Mouse (Mus musculus) cerebellum, adult 9-11 months (tissue): Measurements from ENCODE around the gene Fam155a.
A peak's percentile ranks its signal among the peaks of the same experiment; 100 is the strongest.
"Not testable (repeated sequence)": the region's sequence is repeated elsewhere in the genome, so short reads cannot be mapped to it uniquely, and the experiment has no call there.

ENCODE experiments used
- DNase-seq: peaks from one replicate; pipeline ENCODE4 v3.0.0; 2022

Gene Fam155a

DNA sequence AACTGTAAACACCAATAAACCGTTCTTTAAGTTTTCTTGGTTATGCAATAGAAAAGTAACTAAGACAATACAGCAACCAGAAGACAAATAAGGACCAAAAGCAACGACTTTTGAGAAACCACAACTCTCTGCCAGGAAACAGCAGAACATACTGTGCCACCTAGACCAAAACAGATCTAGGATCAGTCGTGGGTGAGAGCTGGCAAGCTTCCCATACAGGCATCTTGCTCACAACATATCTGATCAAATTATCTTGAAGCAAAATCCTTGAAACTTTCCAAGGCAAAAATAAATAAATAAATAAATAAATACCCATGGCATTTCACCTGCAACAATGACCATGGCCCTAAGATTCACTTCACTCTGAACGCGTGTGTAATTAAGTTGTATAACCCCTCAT is 376.3 kb downstream of the Fam155a start:
- no peak for DNase-seq

DNA sequence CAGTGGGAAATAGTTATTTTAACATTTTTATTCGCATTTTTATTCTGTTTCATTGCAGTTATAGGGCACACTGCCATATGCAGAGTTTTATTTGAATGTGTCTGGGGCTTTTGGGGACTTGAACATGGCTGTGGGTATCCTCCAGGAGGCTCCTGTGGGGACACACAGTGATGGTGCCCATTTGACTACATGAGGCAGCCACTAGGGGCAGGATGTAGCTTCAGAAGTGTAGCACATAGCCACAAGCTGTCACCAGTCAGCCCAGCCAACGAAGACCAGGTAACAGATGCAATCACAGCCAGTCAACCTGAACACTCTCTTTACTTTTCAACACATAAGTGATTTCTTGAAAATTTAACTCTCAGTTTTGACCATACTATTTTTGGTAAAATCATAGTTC is 377.7 kb downstream of the Fam155a start:
- DNase-seq: peak; percentile 61

DNA sequence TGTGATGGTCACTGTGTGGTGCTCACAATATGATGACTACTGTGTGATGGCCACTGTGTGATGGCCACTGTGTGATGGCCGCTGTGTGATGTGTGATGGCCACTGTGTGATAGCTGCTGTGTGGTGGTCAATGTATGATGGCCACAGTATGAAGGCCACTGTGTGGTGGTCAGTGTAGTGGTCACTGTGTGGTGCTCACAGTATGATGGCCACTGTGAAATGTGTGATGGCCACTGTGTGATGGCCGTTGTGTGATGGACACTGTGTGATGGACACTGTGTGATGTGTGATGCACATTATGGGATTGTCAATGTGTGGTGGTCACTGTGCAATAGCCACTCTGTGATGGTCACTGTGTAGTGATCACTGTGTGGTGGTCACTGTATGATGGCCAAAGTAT is 380.7 kb downstream of the Fam155a start:
- DNase-seq: not testable (repeated sequence)

DNA sequence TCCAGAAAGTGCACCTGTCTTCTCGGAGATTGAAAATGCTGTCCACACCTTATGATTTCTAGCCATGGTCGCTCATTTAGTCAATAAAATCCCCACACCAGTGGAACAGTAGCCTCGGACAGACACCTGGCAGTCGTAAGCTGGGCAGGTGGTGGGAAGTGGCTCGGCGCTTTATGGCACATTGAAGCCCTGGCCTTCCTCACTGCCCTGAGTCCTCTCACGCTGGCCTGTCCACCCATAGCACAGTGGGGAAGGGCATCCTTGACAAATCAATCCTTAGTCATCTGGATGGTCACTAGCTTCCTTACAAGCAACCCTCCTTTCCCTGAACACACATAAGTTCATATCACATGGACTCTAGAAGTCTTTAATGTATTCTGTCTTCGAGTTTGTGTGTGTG is 401.8 kb downstream of the Fam155a start:
- DNase-seq: peak; percentile 34

DNA sequence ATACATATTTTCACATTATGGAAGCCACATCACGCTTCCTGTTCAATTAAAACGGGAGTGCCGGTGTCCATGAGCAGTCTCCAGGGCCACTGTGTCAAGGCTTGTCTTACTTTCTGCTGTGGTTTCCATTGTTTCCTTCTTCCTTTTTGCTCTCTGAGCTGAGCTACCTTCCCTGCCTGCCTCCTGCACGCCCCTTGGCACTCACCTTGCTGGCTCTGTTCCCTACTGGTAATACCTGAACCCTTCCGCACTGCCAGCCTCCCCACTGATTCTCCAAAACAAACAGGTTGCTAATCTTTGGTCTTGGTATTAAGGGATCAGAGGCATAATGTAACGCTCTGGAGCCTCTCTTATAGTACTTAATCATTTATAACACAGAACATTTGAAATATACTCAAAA is 403.2 kb downstream of the Fam155a start:
- peak; percentile 67 for DNase-seq

DNA sequence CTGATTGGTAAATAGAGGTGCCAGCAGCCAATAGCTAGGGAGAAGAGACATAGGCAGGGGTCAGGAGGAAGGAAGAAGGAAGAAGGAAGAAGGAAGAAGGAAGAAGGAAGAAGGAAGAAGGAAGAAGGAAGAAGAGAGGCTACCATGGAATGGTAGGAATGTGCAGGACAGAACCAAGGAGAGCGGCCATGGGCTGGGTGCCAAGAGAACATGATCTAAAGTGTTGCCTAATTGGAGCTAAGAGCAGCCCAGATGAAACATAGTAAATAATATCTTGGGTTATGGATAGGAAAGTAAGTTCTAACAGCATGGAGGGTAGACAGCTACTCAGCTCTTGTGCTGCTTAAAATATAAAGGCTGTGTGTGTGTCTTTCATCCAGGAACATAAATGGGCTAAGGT is 405.6 kb downstream of the Fam155a start:
- DNase-seq: no peak

DNA sequence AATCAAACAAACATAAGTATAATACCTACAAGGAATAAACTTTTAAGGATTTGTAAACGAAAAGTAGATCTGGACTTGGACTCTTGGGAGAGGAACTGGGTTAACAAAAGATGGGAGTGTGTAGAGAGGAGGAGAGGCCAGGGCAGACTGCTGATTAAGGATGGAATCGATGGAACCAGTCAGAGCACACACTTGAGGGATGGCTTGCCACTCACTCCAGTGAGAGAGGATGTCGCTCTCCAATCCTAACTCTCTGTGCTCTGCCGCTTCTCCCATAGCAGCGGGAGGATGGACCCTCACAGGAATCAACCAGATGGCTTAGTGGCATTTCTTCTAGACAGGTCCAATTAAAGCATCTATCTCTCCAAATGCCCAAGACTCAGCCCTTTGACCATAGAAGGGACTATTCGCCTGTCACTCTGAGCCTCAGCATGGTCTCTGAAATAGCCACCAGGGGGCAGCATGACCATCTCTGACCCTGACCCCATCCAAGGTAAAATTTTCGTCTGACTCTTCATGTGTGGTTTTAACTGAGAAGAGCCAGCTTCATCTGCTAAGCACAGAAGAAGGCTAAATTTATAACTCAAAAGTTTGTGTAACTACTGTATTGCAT is 422.3 kb downstream of the Fam155a start:
- DNase-seq: peak; percentile 66

DNA sequence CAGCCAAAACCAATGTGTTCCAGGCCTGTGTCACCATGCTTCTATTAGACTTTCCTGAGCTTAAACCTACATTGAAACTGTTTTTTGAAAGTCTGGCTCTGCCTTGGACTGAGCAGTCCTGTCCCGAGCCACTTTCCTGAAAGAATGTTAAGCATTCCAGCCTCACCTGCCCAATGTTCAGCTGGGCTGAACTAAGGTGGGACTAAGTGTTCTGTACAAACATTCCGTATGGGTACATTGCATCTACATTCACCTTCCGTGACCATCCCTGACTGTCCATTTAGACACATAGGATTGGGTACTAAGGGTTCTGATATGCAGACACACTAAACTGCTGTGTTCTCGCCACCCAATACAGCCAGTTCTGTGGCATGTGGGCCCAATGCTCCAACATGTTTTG is 423.8 kb downstream of the Fam155a start:
- DNase-seq: no peak

DNA sequence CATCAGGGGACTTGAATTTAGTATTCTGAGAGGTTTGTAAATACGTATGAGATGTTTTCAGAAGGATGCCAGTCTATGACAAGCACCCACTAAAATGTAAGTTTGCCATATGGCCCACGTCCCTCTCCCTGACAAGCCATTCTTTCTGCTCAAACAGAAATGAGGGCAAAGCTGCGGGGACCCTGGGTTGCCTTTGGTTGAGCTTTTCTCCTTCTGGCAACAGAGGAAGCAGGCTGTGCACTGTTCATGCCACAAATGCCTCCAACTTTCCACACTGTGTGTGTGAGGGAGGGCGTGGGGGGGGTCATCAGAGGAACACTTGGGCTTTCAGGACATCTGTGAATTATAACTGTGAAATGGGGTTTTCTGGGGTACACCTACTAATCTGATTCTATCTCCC is 426.8 kb downstream of the Fam155a start:
- peak; percentile 28 for DNase-seq

DNA sequence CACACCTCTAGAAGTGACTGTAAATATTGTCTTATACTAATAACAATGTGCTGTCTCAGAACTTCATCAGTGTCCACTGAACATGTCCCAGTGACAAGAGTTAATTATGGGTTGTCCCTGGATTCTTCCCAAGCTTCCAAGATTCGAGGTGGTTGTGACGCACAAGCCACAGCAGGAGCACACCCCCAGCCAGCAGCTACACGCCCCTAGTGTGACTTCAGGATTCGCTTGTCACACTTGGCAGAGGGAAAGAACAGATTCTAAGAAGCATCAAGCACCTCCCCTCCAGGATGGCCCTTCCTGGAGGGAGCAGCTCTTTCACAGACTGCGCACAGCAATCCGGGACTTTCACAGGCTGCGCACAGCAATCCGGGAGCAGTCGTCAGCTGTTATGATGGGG is 428.0 kb downstream of the Fam155a start:
- no peak for DNase-seq

DNA sequence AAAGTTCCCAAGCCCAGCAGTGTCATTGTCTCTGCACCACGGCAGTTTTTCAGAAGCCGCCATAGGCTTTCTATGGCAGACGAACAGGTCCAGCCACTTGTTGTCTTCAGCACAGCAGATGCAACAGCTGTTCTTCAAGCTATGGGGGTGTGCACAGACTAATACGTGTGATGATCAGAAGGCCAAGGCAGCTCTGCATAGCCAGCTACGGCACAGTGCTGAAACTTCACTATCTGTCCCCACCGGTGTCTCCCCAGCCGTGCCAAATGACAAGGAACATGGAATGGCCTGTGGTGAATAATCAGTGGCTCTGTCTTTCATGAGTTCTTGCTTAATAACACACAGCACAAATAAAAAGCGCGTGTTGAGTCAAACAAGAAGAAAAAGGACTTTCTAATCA is 428.4 kb downstream of the Fam155a start:
- DNase-seq: no peak

DNA sequence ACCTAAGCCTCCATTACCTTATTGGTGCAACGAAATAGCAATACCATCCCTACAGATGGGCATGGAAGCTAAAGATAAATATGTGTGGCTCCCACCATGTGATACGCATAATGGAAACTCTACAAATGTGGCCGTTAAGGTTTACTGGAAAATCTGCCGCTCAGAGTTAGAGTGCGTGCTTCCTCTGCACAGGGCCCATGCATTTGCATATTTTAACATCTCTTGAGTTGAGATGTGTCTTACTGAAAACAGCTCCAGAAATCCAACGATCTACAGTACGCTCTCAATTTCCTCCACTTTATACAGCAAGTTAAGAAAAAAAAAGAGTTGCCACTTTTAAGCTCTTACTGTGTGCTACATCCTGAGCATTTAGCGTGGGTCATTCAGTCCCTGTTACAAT is 433.1 kb downstream of the Fam155a start:
- DNase-seq: no peak

DNA sequence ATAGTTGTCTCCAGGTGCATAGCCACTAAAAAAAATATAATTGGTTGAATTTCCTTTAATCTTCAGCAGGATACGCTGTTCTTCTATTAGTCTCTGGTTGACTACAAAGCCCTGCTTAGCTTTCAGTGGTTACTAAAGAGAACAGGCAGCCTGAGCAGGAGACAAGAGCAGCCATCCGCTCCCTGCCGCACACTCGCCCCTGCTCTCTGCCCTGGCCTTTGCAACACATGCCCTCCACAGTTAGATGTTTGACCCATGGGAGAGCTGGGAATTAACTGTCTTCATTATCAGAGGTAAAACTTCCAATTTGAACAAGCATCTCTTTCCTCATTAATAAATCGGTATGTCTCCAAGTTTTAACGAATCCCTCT is 435.0 kb downstream of the Fam155a start:
- no peak for DNase-seq

DNA sequence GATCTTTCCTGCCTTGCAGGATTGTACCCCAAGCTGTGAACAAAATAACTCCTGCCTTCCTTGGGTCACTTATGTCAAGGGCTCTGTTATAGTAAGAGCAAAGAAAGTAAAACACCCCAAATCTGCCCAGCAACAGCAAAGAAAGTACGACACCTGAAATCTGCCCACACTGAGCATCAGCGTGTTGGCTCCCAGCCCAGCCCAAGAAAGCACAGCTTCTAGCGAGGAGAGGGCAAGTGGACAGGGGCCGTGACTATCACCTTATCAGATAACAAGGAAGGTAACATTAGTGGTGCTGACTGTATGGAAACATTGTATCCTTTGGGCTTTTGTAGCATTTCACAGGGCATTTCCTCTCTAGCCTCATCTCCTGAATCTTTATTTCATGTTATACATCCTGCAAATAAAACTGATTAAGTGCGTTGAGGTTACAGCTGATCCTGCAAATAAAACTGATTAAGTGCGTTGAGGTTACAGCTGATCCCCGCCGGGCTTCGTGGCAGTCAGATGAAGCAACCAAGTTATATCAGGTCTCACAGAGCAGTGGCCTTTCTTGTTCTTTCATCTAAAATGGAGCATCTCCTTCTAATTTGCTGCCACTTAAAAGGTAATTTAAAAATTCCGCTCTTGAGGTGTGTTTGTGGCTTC is 435.6 kb downstream of the Fam155a start:
- no peak for DNase-seq

DNA sequence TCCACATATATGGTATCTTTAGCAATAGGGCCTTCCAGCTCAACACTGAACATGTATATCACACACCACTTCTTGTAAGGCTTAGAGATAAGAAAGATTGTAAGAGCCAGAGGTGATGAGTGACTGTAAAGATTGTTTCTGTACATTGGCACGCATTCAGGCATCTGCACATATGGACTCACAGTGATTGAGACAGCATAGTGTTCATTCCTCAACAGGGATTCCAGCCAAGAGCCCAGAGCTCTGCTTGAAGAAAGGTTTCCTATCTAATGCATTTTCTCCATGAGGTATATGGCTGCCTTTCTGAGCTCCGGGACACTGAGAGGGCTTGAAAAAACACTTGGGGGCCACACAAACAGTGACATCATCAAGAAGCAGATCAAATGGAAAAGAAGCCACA is 438.2 kb downstream of the Fam155a start:
- no peak for DNase-seq

DNA sequence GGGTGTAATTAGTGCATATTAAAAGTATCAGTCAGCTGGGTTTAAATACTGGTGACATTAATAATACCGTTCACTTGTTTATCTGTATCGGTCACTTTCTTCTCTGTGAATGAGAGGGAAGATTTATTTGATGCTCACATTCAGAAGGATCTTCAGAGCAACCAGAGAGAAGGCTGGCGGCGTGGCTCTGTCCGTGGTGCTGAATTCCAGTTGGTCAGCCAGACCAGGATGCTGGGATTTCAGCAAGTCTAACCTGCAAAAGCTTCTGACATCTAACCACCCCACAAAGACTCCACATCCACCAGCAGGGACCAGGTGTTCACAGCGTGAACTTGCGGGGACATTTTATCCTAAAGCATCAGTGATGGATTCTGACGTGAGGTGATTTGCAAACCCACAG is 461.5 kb downstream of the Fam155a start:
- DNase-seq: no peak

DNA sequence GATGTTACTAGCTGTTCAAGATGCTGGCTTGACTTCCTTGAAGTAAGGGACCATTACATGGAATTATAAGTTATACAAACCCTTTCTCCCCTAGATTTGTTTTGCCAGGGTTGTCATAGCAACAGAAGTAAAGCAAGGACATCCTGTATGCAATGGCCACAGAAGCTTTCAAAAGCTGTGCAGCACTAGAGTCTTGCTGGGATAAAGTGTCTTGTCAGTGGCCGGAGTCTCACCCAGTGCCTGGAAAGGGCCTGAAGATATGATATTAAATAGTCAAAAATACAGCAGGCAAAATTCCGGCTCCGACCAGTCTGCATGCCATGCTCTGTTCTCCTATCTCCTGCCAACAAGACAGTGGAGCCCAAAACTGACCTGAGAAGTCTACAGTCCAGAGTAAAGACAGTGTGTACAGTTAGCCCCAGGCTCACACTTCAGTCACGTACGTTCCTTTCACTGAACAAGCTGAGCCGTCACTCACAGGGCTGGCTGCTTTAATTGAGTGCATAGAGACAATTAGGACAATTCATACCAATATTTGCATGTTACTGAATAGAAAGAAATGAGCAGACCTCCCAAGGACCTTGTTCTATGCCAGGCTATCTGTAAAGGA is 467.3 kb downstream of the Fam155a start:
- DNase-seq: no peak

DNA sequence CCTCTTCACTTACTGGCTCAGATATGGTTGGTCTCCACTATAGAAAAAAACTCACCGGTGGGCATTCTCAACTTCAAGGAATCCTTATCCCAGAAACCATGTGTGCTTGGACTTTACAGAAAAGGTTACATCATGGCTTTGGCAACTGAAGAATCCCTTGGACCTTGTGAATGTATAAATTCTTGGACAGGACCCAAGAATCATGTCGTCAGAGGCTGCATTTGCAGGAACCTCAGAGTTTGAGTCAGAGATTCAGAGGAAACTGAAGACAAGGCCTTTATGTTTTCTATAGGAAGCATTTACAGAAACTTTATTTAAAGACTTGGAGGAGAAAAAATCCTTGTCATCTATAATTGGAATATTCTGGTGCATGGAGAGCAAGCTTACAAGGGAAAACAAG is 475.9 kb downstream of the Fam155a start:
- no peak for DNase-seq

DNA sequence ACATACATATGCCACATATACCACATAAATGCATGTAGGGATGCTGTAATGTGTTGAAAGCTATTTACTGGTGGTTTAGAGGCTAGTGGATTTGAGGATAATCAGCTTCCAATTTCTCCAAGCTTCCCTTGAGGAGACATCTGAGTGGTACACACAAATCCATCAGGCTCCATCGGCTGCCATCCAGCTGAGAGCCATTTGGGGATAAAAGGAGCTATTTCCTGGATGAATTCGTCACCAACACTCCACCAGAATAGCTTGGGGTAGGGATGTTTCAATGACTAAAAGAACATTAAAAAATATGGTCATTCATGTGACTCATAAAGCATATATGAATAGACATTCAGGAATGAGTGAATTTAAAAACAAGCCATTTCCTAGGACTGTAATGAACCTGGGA is 478.4 kb downstream of the Fam155a start:
- DNase-seq: no peak

DNA sequence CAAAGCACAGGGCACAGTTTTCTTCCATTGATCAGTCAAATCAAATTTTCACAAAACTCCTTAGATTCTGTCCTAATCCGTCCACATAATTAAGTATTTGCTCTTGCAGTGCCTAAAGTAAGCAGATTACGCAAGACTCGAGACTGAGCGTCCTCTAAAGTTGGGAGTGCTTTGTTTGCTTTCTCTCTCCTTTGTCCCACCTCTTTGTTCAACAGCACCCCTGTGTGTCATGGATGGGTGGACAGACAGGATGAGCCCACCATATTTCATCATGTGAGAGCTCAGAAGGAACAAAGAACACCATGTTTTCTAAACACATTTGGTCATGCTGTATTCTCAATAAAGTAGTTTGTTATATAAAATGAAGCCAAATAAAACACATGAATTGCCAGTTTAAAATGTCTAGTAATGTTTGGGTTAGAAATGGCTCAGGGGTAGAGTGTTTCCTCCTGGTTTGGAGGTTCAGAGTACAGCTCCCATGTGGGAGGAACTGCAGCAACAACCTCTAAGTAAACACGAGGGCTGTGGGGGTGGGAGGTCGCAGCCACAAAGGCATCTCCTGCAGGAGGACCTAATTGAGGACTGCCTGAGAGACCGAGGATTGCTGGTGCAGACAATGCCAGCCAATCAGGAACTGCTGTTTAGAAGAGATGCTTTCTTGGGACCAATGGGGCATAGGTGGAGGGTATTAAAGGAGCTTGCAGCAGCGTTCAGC is 482.8 kb downstream of the Fam155a start:
- DNase-seq: no peak

DNA sequence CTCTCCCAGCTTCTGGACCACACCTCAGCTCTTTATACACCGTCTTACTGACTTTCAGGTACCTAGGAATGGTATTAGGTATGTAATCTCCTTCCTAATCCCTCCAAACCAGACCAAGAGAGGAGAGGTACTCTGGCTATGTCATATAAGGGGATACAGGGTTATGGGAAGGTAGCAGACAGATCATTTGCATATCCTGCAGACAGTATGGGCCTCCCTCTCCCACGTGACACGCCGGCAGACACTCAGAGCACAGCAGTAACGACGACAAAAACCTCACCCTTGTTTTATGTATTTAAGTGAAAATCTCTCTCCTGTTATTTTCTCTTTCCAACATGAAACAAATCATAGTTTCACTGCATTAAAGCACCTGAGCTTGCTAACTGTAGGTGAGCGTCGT is 496.8 kb downstream of the Fam155a start:
- no peak for DNase-seq

DNA sequence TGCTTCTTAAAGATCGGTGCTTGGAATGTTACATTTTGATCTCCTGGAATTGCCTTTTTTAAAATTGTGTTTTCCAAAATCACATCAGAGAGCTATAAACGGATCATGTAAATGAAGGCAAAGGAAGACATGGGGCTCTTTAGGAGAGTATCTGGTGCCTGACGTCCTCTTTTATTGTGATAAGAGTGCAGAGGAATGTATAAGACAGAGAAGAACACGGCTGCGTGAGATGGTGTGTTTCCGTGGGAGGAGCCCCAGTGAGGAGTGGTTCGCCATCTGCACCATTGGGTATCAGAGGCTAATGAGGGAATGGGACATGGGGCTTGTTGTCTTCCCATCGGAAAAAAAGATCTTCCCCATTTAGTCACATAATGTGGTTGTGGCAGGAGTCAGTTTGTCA is 506.6 kb downstream of the Fam155a start:
- no peak for DNase-seq

DNA sequence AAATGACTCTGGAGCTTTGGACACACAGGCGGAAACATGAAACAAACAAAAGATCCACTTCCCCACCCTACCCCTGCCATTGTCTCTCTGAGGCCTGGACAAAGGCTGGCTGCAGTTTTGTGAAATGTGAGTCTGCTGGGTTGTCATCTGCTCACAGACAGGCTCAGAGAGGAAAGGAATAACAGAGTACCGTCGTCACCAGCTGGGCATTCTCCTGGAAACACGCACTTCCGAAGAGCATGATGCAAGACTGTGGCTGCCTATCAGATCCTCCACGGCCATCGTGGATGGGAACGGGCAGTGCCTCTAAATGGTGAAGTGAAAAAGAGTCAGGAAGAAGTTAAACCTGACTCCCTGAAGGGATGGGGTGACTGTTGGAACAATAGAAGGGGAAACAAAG is 509.4 kb downstream of the Fam155a start:
- DNase-seq: no peak

DNA sequence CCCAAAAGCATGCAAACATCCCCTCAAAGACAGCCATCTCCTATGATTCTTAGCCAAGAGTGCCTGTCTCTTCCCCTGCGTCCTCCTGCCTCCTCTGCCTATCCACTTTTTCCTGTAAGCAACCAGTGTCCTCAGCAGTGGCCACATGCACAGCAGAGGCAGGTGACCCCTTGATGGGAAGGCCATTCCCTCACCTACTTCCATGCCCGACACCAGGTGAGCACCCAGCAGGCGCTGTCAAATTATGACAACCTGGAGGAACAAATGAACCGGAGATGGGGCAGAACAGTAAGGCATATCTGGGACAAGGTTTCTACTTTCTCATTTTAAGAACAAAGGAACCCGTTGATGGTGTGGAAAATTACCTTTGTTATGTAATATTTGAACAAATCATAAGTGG is 515.6 kb downstream of the Fam155a start:
- DNase-seq: peak; percentile 84
